In genomic region chr4:46533934-46534720, GRCm38 (mm10) we compare ENCODE assay signal across 8 mouse cellular contexts. TPM values are rescaled to one million over a fixed set of nuclear protein-coding genes. Genes with fewer than 3 reads are reported as not detected.
A peak's percentile ranks its signal among the peaks of the same experiment; 100 is the strongest.
DNase-seq lines count a peak whose midpoint lies in the region; ATAC-seq lines count a peak whose summit lies in the region.

No protein-coding gene starts in this region.

- no peak overlapping the region for H3K27ac ChIP-seq in embryonic facial prominence, embryonic 12.5 days
- no peak overlapping the region for H3K27ac ChIP-seq in lung, embryonic 16.5 days (ENCODE audit: low read length)

- H3K9me3 ChIP-seq in embryonic facial prominence, embryonic 12.5 days: no peaks in the 10 kb centered on the region
- H3K9me3 ChIP-seq in lung, embryonic 16.5 days (ENCODE audit: control insufficient read depth, low read length): no peaks in the 10 kb centered on the region

- peak overlapping the region; percentile 23; the same call in 1 of the 2 replicates for H3K4me3 ChIP-seq in embryonic facial prominence, embryonic 12.5 days
- H3K4me3 ChIP-seq in lung, embryonic 16.5 days (ENCODE audit: low read length): peak overlapping the region; percentile 32

- ATAC-seq in embryonic facial prominence, embryonic 12.5 days (ENCODE audit: insufficient number of reproducible peaks, insufficient read depth, low FRiP score, low TSS enrichment): no peak
- no peak for ATAC-seq in lung, embryonic 16.5 days (ENCODE audit: low read depth)

- no peaks in the 10 kb centered on the region for H3K36me3 ChIP-seq in embryonic facial prominence, embryonic 12.5 days
- H3K36me3 ChIP-seq in lung, embryonic 16.5 days (ENCODE audit: control insufficient read depth, insufficient read depth, low read length): no peaks in the 10 kb centered on the region
- peaks cover 3% of the 10 kb centered on the region for H3K36me3 ChIP-seq in splenic B cell, adult 2 months (ENCODE audit: control insufficient read depth, insufficient read depth, low read length, poor library complexity, severe bottlenecking)

- H3K4me2 ChIP-seq in embryonic facial prominence, embryonic 12.5 days (replicated peaks): peak overlapping the region; percentile 49
- peak overlapping the region; percentile 50 for H3K4me2 ChIP-seq in lung, embryonic 16.5 days (ENCODE audit: low read depth, low read length)

- peaks cover 53% of the 10 kb centered on the region for H3K27me3 ChIP-seq in embryonic facial prominence, embryonic 12.5 days
- peaks cover 37% of the 10 kb centered on the region for H3K27me3 ChIP-seq in lung, embryonic 16.5 days (ENCODE audit: control insufficient read depth, insufficient read depth, low read depth, low read length)
- no peaks in the 10 kb centered on the region for H3K27me3 ChIP-seq in splenic B cell, adult 2 months (ENCODE audit: control insufficient read depth, insufficient read depth, low read length, poor library complexity, severe bottlenecking)

- WGBS in embryonic facial prominence, embryonic 12.5 days: 9% methylated on average over 29 of the region's 29 CpGs
- WGBS in lung, embryonic 16.5 days: 10% methylated on average over 29 of the region's 29 CpGs

- DNase-seq in embryo, embryonic 10 days (ENCODE audit: low spot score): peak; percentile 6
- no peak for DNase-seq in embryo, embryonic 9.5 days (ENCODE audit: extremely low spot score)
- DNase-seq in induced T-regulatory cell, adult 2 months (ENCODE audit: low read depth): peak; percentile 66
- DNase-seq in splenic B cell, adult 2 months (ENCODE audit: low read depth, low spot score): peak; percentile 34
- DNase-seq in gastrocnemius, adult 18-20 months (ENCODE audit: low spot score): no peak
- no peak for DNase-seq in layer of hippocampus, postnatal 10 days (ENCODE audit: low spot score in 2 of 2)

- H3K9ac ChIP-seq in embryonic facial prominence, embryonic 12.5 days: no peak overlapping the region
- H3K9ac ChIP-seq in lung, embryonic 16.5 days (ENCODE audit: low read length): no peak overlapping the region

- peaks cover 11% of the 10 kb centered on the region for H3K4me1 ChIP-seq in embryonic facial prominence, embryonic 12.5 days
- peaks cover 9% of the 10 kb centered on the region for H3K4me1 ChIP-seq in lung, embryonic 16.5 days (replicated peaks; ENCODE audit: control insufficient read depth, insufficient read depth, low read length)

RNA-seq across cellular contexts. Expression of gene Trim14, which starts 1.8 kb away (rescaled TPM):
- polyA plus RNA-seq in embryonic facial prominence, embryonic 12.5 days (2016; fragmentation: Nextera tagmentation; extraction: Ambion mirVana): 1.0 and 1.5 TPM in 2 replicates
- 3.4 and 4.2 TPM in 2 replicates for polyA plus RNA-seq in lung, embryonic 16.5 days (2015; fragmentation: Nextera tagmentation; extraction: Ambion mirVana)
- total RNA-seq in gastrocnemius, adult 18-20 months (2021): under 1 TPM; 0.50 to 0.76 TPM
- total RNA-seq in layer of hippocampus, postnatal 10 days (2021): under 1 TPM; 0.62 to 0.69 TPM

RNA-seq across cellular contexts. Expression of gene Nans, which starts 45.1 kb away (rescaled TPM):
- 85.6 and 90.7 TPM in 2 replicates for polyA plus RNA-seq in embryonic facial prominence, embryonic 12.5 days (2016; fragmentation: Nextera tagmentation; extraction: Ambion mirVana)
- 75.8 and 77.0 TPM in 2 replicates for polyA plus RNA-seq in lung, embryonic 16.5 days (2015; fragmentation: Nextera tagmentation; extraction: Ambion mirVana)
- 10 to 100 TPM; 17.6 to 19.9 TPM for total RNA-seq in gastrocnemius, adult 18-20 months (2021)
- 10 to 100 TPM; 34.0 to 39.6 TPM for total RNA-seq in layer of hippocampus, postnatal 10 days (2021)

Comparison
In these comparisons a context has a peak if more than half of its experiments do, and no peak if none do; other contexts are left out.
1. DNase-seq: peak in embryo, embryonic 10 days (single experiment), induced T-regulatory cell, adult 2 months (single experiment) and splenic B cell, adult 2 months (single experiment); none in embryo, embryonic 9.5 days (single experiment), gastrocnemius, adult 18-20 months (single experiment) and layer of hippocampus, postnatal 10 days (0 of 2).